Mouse (Mus musculus) T-helper 17 cell (primary cell): Measurements from ENCODE around the gene Hmga1b.
"Not testable (repeated sequence)": the region's sequence is repeated elsewhere in the genome, so short reads cannot be mapped to it uniquely, and the experiment has no call there.

Experiments used
- in situ Hi-C, 2 experiments: fragments of 300-600 bp; cut with MboI, MseI; formaldehyde crosslinking; loops; 1 replicate in 1 of 2; 2 replicates in 1 of 2; pipeline ENCODE4 v1.15.1; 2025; ENCODE audit warnings: high pct_unique_total_duplicates in 2 of 2

Gene Hmga1b

DNA sequence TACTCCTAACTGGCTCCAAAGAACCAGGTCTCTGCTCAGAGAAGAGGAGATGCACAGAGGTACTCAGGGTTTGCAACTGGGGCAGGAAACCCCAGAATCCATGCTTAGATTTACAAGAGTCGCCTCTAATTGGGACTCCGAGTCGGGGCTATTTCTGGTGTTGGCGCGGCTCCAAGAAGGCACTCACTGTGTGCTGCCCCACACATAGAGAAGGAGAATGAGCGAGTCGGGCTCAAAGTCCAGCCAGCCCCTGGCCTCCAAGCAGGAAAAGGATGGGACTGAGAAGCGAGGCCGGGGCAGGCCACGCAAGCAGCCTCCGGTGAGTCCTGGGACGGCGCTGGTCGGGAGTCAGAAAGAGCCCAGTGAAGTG lies at the start of gene Hmga1b:
Gene Hmga1b (plus strand): TSS at position 123 of the 370 bp plus-strand sequence.
- in situ Hi-C loops: not testable (repeated sequence)

- in situ Hi-C loops: loop anchor here in 1 of 2 experiments (5.0 kb wide), 1 partner anchor 87 kb away; the partner anchor contains the start of gene Sirt7
These were observed 48.7 kb upstream of the Hmga1b start, which contains the start of the genes Cenpx and Lrrc45 for GRCm38 (mm10) chr11:120713580-120714518. Gene Cenpx (minus strand): TSS chr11:120713738. Gene Lrrc45 (plus strand): TSS chr11:120713925.

- in situ Hi-C loops: loop anchor here in 1 of 2 experiments (5.0 kb wide), 1 partner anchor 87 kb away; the partner anchor contains the start of gene Sirt7
These were observed 48.0 kb upstream of the Hmga1b start for GRCm38 (mm10) chr11:120714546-120714945.

DNA sequence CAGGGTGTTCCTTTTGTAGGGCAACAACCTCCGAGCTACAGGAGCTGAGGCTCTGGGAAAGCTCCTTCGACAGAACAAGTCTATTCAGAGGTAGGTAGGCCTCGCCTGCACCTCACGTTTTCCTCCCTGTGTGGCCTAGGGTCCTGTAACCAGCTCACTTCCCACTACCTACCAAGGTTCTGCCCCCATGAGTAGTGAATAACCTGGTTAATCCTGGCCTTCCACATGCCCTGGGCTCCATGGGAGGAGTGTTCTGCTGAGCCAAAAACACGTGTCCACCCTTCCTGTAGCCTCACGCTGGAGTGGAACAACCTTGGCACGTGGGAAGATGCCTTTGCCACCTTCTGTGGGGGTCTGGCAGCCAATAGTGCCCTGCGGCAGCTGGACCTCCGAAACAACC lies 47.5 kb upstream of the Hmga1b start:
- in situ Hi-C loops: loop anchor here (5.0 kb wide), 1 partner anchor 62 kb away; no protein-coding TSS in a partner anchor

DNA sequence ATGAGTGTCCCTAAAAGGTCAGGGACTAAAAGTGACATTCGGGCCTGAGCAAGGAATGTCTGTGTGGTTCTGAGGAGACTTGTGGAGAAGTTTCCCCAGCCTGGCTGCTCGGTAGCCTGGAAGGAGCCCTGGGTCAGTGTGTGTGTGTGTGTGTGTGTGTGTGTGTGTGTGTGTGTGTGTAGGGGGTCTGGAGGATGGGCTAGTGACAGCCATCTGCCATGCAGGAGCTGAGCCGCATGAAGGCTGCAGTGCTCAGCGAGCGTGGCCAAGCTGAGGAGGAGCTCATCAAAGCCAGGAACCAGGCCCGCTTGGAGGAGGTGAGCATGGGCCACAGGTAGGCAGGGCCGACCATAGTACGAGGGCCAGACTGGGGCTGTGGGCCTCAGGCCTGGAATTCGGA lies 43.4 kb upstream of the Hmga1b start:
- in situ Hi-C loops: loop anchor here (5.0 kb wide), 1 partner anchor 58 kb away; no protein-coding TSS in a partner anchor

DNA sequence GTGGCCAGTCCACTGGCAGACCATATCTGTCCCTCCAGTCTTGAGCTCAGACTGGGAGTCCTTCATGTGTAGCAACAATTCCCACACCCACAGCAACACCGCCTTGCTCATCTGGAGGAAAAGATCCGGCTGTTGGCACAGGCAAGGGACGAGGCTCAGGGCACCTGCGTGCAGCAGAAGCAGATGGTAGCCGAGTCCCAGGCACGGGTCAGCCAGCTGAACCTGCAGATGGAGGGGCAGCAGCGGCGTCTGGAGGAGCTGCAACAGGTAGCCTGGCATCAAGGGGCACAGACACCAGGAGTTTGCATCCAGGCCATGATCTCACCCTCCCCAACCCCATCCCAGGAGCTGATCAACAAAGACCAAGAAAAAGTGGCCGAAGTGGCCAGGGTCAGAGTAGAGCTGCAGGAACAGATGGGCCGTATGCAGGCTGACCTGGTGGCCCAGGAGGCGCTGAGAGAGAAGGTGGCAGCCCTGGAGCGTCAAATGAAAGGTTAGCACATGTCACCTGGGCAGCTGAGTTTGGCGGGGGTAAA lies 42.7 kb upstream of the Hmga1b start:
- in situ Hi-C loops: loop anchor here (5.0 kb wide), 1 partner anchor 57 kb away; no protein-coding TSS in a partner anchor

GRCm38 (mm10) chr11:120720450-120720849 lies 42.1 kb upstream of the Hmga1b start:
- in situ Hi-C loops: no loop called here

DNA sequence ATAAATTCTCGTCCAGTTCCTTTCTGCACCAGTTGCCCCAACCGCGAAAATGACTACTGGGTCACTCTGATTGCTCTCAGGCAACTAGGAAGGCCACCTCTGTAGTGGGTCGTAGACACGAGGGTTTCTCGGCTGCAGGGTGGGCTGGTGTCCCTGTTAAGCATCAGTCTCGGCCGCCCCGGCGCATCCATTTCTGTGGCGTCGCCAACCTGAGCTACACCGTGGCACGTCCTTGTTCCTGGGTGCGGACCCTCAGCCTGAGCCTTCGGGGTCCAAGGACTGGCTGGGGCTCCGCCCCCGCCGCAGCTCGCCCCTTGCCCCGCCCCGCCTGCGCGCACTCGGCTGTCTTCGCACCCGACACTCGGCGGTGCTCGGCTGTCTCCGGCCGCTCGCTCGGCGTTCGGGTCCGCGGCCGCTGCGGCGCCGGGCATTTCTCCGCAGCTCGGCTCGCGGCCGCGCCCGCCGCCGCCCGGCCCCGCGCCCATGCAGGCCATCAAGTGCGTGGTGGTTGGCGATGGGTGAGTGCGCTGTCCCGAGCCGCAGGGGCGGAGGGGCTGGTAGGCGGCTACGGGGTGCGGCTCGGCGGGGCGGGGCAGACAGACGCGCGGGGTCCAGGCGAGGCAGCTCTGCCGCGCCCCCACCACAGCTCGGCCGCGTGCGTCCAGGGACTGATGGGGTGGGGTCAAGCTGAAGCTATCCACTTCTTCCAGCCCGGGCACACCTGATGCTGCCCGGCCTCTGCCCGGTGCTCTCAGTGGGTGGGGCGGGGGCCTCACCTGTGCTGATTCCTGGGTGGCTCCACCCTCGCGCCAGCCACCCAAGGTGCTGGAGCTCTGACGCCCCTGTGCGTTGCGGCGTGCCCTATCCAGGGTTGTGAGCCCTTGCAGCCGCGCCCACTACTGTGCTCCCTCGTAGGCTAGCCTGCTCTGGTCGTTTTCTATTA lies 41.2 kb upstream of the Hmga1b start, which contains the start of gene Rac3:
Gene Rac3 (plus strand): TSS at position 347 of the 943 bp plus-strand sequence.
- in situ Hi-C loops: no loop called here

DNA sequence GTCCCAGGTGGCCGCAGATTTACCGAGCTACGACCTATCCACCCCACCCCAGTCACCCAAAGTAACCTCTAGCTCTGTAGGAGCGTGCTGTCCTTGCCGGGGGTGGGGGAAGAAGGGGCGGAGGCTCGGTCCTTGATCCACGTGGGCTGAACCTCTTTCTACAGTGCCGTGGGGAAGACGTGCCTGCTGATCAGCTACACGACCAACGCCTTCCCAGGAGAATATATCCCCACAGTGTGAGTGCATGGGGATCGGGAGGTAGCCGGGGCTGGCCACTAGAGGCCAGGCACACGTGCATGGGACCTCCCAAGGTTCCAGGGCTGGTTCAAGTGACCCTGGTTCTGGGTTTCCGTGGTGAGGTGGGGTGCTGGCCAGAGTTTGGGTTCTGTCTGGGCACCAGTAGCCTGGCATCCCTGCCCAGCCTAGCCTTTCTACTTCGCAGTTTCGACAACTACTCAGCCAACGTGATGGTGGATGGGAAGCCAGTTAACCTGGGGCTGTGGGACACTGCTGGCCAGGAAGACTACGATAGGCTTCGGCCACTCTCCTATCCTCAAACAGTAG lies 40.4 kb upstream of the Hmga1b start:
- in situ Hi-C loops: no loop called here

- in situ Hi-C loops: no loop called here
These were observed 39.7 kb upstream of the Hmga1b start for GRCm38 (mm10) chr11:120722761-120723382.

DNA sequence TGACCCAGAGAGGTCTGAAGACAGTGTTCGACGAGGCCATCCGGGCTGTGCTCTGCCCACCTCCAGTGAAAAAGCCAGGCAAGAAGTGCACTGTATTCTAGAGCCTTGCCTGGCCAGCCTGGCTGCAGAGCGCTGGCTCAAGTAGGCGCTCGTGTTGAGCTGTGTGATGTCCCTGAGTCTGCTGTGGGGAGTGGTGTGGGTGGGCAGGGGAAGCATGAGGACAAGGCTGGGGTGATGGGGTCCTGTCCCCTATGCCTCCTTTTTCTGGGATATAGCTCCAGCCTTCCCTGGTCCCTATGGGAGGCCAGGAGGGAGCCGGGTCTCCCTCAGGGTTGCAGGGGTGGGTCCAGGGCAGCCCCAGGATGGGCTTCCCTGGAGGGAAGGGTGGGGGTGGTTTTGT lies 39.1 kb upstream of the Hmga1b start:
- in situ Hi-C loops: no loop called here

DNA sequence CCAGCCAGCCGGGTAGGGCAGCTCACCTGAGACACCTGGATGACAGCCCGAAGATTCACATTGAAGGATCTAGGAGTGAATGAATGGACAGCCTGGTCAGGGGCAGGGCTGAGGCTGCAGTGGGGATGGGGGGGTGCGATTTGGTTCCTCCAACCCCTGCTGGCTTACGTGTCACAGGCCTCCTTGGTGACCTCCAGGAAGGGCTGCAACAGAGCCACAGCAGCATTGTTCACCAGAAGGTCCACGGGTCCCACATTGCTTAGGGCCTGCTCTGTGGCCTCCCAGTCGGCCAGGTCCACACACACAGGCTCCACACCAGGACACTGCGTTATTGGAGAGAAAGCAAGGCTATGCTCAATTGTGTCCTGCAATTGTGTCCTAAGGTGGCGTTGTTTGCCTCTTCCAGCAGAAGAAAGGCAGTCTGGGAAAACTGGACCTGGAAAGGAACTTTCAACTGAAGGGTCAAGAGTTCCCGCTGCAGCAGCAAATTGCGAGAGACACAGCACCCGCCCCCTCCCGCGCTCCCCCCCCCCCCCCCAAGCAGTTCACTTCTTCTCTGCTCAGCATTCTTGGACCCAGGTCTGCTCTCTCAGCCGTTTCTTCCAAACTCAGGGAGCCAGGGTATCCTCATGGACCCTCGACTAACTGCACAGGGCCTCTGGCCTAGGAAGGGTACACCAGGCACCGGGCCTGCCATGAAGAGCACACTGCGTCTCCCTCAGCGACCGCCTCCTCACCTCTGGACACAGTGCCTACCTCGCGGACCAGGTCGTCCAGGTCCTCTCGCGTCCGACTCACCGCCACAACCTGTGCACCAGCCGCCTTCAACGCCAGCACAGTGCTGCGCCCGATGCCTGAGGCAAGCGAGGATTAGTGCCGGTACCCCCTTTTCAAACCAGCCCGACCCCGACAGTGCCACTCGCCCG lies 36.1 kb upstream of the Hmga1b start:
- in situ Hi-C loops: no loop called here

GRCm38 (mm10) chr11:120727169-120727527 lies 35.4 kb upstream of the Hmga1b start, which contains the start of gene Dcxr:
Gene Dcxr (minus strand): TSS chr11:120727281.
- in situ Hi-C loops: no loop called here

DNA sequence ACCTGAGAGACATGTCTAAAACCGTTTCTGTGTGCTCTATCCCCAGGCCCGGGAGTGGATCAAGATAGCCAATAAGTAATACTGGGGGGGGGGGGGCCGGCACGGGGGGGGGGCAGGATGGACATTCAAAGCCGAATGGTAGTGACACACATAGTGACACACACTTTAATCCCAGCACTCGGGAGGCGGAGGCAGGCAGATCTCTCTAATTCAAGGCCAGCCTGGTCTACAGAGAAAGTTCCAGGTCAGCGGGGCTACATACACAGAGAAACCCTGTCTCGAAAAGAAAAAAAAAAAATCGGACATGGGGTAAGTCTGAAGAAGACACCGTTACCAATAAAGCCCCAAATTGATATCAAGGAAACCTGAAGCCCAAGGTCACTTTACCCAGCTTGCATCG lies 35.0 kb upstream of the Hmga1b start:
- in situ Hi-C loops: no loop called here

DNA sequence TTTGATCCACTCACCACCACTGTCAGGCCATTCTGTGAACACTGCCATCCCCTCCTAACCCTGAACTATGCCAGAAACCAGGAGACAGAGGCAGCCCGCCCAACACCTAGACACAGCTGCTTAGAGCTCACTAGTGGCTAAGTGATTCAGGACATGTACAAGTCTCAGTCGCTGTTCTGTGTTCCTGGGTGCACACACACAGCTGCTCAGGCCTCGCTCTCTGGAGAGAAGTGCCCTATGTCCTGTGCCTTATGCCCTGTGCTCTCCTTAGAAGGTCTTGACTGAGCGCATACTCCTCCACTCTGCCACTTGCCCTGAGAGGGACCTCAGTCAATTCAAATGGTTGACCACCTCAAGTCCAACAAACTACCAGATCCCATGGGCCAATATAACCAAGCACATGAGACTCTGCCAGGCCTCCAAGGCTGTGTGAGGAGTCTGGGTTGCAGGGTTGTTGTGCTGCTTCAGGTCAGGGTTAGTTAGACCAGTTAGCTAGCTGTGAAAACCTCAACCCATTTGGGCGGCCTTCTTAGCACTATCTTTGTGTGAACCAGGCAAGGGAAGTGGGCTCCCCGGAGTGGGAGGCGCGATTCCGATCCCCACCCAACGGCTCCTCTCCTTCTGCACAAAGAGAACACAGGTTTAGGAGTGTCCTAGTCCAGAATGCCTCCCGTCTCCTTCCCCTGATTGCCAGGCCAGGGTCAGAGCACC lies 33.9 kb upstream of the Hmga1b start:
- in situ Hi-C loops: no loop called here

DNA sequence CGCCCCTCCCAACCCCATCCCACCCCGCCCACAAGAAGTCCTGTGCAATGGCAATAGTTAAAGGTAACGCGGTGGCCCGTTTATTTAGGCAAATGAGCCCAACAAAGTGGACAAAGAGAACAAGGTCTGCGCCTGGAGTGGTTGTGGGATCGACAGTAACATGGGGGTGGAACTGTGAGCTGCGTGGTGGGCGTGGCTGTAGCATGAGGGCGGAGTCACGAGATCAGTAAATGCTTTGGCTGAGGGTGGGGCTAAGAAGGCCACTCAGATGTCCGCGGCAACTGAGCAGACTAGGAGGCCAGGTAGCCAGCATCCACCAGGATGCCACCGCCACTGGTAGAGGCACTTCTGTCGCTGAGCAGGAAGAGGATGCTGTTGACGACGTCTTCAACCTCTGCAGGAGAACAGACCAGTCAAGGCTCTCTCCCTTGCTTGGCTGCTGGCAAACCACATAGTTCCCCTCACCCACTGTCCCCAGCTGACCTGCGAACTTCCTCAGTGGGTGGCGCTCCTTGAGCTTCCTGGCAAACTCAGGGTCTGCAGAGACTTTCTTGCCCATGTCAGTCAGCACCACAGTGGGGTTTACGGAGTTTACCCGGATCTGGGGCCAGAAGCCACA lies 33.1 kb upstream of the Hmga1b start:
- in situ Hi-C loops: not testable (repeated sequence)

GRCm38 (mm10) chr11:120730331-120730870 lies 32.2 kb upstream of the Hmga1b start:
- in situ Hi-C loops: no loop called here

DNA sequence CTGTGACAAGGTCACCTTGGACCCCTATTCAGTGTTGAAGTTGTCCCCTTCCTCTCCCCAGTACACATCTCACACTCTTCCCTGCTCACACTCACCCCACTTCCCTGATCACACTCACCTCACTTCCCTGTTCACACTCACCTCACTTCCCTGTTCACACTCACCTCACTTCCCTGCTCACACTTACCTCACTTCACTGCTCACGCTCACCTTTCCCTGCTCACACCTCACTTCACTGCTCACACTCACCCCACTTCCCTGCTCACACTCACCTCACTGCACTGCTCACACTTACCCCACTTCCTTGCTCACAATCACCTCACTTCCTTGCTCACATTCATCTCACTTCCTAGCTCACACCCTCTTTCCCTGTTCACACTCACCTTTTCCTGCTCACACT lies 31.2 kb upstream of the Hmga1b start:
- in situ Hi-C loops: no loop called here
